Mouse (Mus musculus): ENCODE data around the gene Necab2. TPM values are rescaled to one million over a fixed set of nuclear protein-coding genes. Genes with fewer than 3 reads are reported as not detected.

Gene Necab2
- polyA plus RNA-seq, 1 experiment = not detected

GRCm38 (mm10) chr8:119447781-119448170 lies 1.3 kb downstream of the Necab2 start:
- 14% methylated on average over 17 of the region's 17 CpGs for WGBS
- no peak overlapping the region for H3K4me3 ChIP-seq (replicated peaks; ENCODE audit: control insufficient read depth, low read depth, low read length)
- no peaks in the 10 kb centered on the region for H3K4me1 ChIP-seq (ENCODE audit: control insufficient read depth, insufficient read depth, low read length)
- H3K27ac ChIP-seq (ENCODE audit: control insufficient read depth, insufficient read depth, low read depth, low read length, poor library complexity) = no peak overlapping the region
- no peak for TF ChIP-seq CTCF (IDR thresholded peaks at IDR 0.05; ENCODE audit: control insufficient read depth, insufficient read depth, low read length)
- TF ChIP-seq POLR2A (IDR thresholded peaks at IDR 0.05; ENCODE audit: borderline replicate concordance, control insufficient read depth, low read depth, low read length) = no peak

DNA sequence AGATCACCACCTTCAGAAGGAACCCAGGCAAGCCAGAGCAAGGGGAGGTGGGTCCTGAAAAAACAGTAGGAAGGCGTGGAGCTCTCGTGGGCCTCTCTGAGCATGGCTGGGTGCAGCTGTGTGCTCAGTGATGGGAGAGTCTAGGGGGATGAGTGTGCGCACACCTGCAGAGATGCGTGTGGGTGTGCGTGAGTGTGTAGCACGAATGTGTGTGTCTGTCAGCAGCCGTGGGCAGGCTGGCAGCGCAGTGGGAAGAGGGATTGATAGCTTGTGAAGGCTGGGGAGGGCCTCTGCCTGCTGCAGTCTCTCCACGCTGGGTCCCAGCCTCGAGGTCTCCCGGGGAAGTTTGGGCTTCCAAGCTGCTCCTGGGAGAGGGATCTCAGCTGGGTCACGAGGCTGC lies 3.1 kb downstream of the Necab2 start:
- Histone ChIP-seq H3K4me3 (replicated peaks; ENCODE audit: control insufficient read depth, low read depth, low read length) (no peak overlapping the region), H3K4me1 (ENCODE audit: control insufficient read depth, insufficient read depth, low read length) (no peaks in the 10 kb centered on the region), H3K27ac (ENCODE audit: control insufficient read depth, insufficient read depth, low read depth, low read length, poor library complexity) (no peak overlapping the region)
- TF ChIP-seq POLR2A (IDR thresholded peaks at IDR 0.05; ENCODE audit: borderline replicate concordance, control insufficient read depth, low read depth, low read length) (no peak; the same call in 1 of the 2 replicates), CTCF (IDR thresholded peaks at IDR 0.05; ENCODE audit: control insufficient read depth, insufficient read depth, low read length) (no peak)
- WGBS = 75% methylated on average over 12 of the region's 12 CpGs

- Histone ChIP-seq H3K27ac (ENCODE audit: control insufficient read depth, insufficient read depth, low read depth, low read length, poor library complexity) (no peak overlapping the region), H3K4me3 (replicated peaks; ENCODE audit: control insufficient read depth, low read depth, low read length) (no peak overlapping the region), H3K4me1 (ENCODE audit: control insufficient read depth, insufficient read depth, low read length) (no peaks in the 10 kb centered on the region)
- WGBS = 80% methylated on average over 4 of the region's 4 CpGs
- TF ChIP-seq CTCF (IDR thresholded peaks at IDR 0.05; ENCODE audit: control insufficient read depth, insufficient read depth, low read length) = no peak
Observed at GRCm38 (mm10) chr8:119451131-119451530, 4.6 kb downstream of the Necab2 start.

- TF ChIP-seq POLR2A (IDR thresholded peaks at IDR 0.05; ENCODE audit: borderline replicate concordance, control insufficient read depth, low read depth, low read length) = no peak
- no peak for TF ChIP-seq CTCF (IDR thresholded peaks at IDR 0.05; ENCODE audit: control insufficient read depth, insufficient read depth, low read length)
- H3K4me3 ChIP-seq (replicated peaks; ENCODE audit: control insufficient read depth, low read depth, low read length) = no peak overlapping the region
- no peak overlapping the region for H3K27ac ChIP-seq (ENCODE audit: control insufficient read depth, insufficient read depth, low read depth, low read length, poor library complexity)
- H3K4me1 ChIP-seq (ENCODE audit: control insufficient read depth, insufficient read depth, low read length) = no peaks in the 10 kb centered on the region
- 81% methylated on average over 5 of the region's 5 CpGs for WGBS
Observed at GRCm38 (mm10) chr8:119452919-119453318, 6.4 kb downstream of the Necab2 start.

GRCm38 (mm10) chr8:119456045-119456444 lies 9.5 kb downstream of the Necab2 start:
- Histone ChIP-seq H3K4me1 (ENCODE audit: control insufficient read depth, insufficient read depth, low read length) (no peaks in the 10 kb centered on the region), H3K27ac (ENCODE audit: control insufficient read depth, insufficient read depth, low read depth, low read length, poor library complexity) (no peak overlapping the region), H3K4me3 (replicated peaks; ENCODE audit: control insufficient read depth, low read depth, low read length) (no peak overlapping the region)
- TF ChIP-seq POLR2A (IDR thresholded peaks at IDR 0.05; ENCODE audit: borderline replicate concordance, control insufficient read depth, low read depth, low read length) (no peak), CTCF (IDR thresholded peaks at IDR 0.05; ENCODE audit: control insufficient read depth, insufficient read depth, low read length) (no peak)
- WGBS = 80% methylated on average over 5 of the region's 5 CpGs

- WGBS = 65% methylated on average over 16 of the region's 16 CpGs
- no peaks in the 10 kb centered on the region for H3K4me1 ChIP-seq (ENCODE audit: control insufficient read depth, insufficient read depth, low read length)
- TF ChIP-seq CTCF (IDR thresholded peaks at IDR 0.05; ENCODE audit: control insufficient read depth, insufficient read depth, low read length) (no peak), POLR2A (IDR thresholded peaks at IDR 0.05; ENCODE audit: borderline replicate concordance, control insufficient read depth, low read depth, low read length) (no peak)
Observed at GRCm38 (mm10) chr8:119459724-119460123, 13.2 kb downstream of the Necab2 start.

DNA sequence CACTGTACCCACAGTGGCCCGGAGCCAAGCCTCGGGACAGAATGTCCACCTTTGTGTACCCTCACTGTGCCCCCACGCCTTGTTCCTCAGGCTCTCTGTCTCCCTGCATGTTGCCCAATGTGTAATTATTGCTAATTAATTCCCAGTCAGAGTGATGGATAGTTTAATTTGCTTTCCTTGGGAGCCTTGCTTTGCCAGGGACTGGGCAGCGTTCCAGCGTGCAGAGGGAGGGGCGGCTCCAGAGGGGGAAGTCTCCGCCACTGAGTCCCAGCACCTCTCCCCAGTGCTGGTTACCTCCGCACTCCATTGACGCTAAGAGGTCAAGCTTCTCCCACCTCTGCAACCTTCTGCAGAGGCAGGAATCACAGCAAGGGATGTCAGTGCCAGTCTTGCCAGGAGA lies 14.8 kb downstream of the Necab2 start:
- H3K4me3 ChIP-seq (replicated peaks; ENCODE audit: control insufficient read depth, low read depth, low read length) = no peak overlapping the region
- 72% methylated on average over 9 of the region's 9 CpGs for WGBS
- H3K4me1 ChIP-seq (ENCODE audit: control insufficient read depth, insufficient read depth, low read length) = no peaks in the 10 kb centered on the region
- no peak for TF ChIP-seq CTCF (IDR thresholded peaks at IDR 0.05; ENCODE audit: control insufficient read depth, insufficient read depth, low read length)
- TF ChIP-seq POLR2A (IDR thresholded peaks at IDR 0.05; ENCODE audit: borderline replicate concordance, control insufficient read depth, low read depth, low read length) = no peak
- no peak overlapping the region for H3K27ac ChIP-seq (ENCODE audit: control insufficient read depth, insufficient read depth, low read depth, low read length, poor library complexity)

More at GRCm38 (mm10) chr8:119459724-119460123, 13.2 kb downstream of the Necab2 start:
- H3K27ac ChIP-seq (ENCODE audit: control insufficient read depth, insufficient read depth, low read depth, low read length, poor library complexity) = no peak overlapping the region
- H3K4me3 ChIP-seq (replicated peaks; ENCODE audit: control insufficient read depth, low read depth, low read length) = no peak overlapping the region

- no peaks in the 10 kb centered on the region for H3K4me1 ChIP-seq (ENCODE audit: control insufficient read depth, insufficient read depth, low read length)
Observed at GRCm38 (mm10) chr8:119463709-119464108, 17.2 kb downstream of the Necab2 start.

GRCm38 (mm10) chr8:119466105-119466504 lies 19.6 kb downstream of the Necab2 start:
- Histone ChIP-seq H3K4me1 (ENCODE audit: control insufficient read depth, insufficient read depth, low read length) (no peaks in the 10 kb centered on the region), H3K4me3 (replicated peaks; ENCODE audit: control insufficient read depth, low read depth, low read length) (no peak overlapping the region), H3K27ac (ENCODE audit: control insufficient read depth, insufficient read depth, low read depth, low read length, poor library complexity) (no peak overlapping the region)
- 8% methylated on average over 18 of the region's 18 CpGs for WGBS
- no peak for TF ChIP-seq CTCF (IDR thresholded peaks at IDR 0.05; ENCODE audit: control insufficient read depth, insufficient read depth, low read length)

More at GRCm38 (mm10) chr8:119463709-119464108, 17.2 kb downstream of the Necab2 start:
- no peak overlapping the region for H3K4me3 ChIP-seq (replicated peaks; ENCODE audit: control insufficient read depth, low read depth, low read length)
- no peak overlapping the region for H3K27ac ChIP-seq (ENCODE audit: control insufficient read depth, insufficient read depth, low read depth, low read length, poor library complexity)
- WGBS = 49% methylated on average over 7 of the region's 7 CpGs
- TF ChIP-seq CTCF (IDR thresholded peaks at IDR 0.05; ENCODE audit: control insufficient read depth, insufficient read depth, low read length) = no peak
- TF ChIP-seq POLR2A (IDR thresholded peaks at IDR 0.05; ENCODE audit: borderline replicate concordance, control insufficient read depth, low read depth, low read length) = no peak

Measured in bone marrow, adult 2 months (tissue).